Mouse (Mus musculus): Measurements from ENCODE around the gene Ctnna3.

- TF ChIP-seq POLR2A (IDR thresholded peaks at IDR 0.05; ENCODE audit: extremely low read depth, insufficient read depth, low read length) (no peak), CTCF (IDR thresholded peaks at IDR 0.05; ENCODE audit: low read depth, low read length) (no peak)
Observed at GRCm38 (mm10) chr10:63455110-63455878, 25.4 kb downstream of the Ctnna3 start.
